Mouse (Mus musculus): Measurements from ENCODE around the gene Slc12a8.

- no peak for TF ChIP-seq CTCF (IDR thresholded peaks at IDR 0.05; ENCODE audit: low read depth, low read length)
- TF ChIP-seq POLR2A (IDR thresholded peaks at IDR 0.05; ENCODE audit: borderline replicate concordance, low read depth, low read length) = no peak
These were observed 77.1 kb downstream of the Slc12a8 start for GRCm38 (mm10) chr16:33594037-33594771.
